Mouse (Mus musculus): ENCODE data around the gene Rsph3b. TPM values are rescaled to one million over a fixed set of nuclear protein-coding genes. Genes with fewer than 3 reads are reported as not detected.

Rsph3b gene
- total RNA-seq, 2 experiments from 2014 or later, result 29.8 TPM

GRCm38 (mm10) chr17:6863521-6863920 is 85.0 kb downstream of the Rsph3b start:
- DNase-seq, result no peak

- peak; percentile 21 to 34 for DNase-seq
Observed at GRCm38 (mm10) chr17:6862040-6862780, 86.3 kb downstream of the Rsph3b start.

- peak; percentile 74 to 81 for DNase-seq
Observed at GRCm38 (mm10) chr17:6861181-6862039, 87.1 kb downstream of the Rsph3b start.

- peak in 1 of 2 experiments; percentile 13 for DNase-seq
Observed at GRCm38 (mm10) chr17:6860491-6860897, 88.0 kb downstream of the Rsph3b start.

- no peak for DNase-seq
Observed at GRCm38 (mm10) chr17:6860067-6860466, 88.4 kb downstream of the Rsph3b start.

Small RNAs within 50 kb of the gene (microRNA-seq; reads per million reads assigned to microRNA genes)
- gene Mir692-1, result 0 reads per million in 2 experiments

Other genes with a start within 250 kb of the Rsph3b start
- 10 to 100 TPM; 41.7 to 50.5 TPM for gene Ezr, start 165.9 kb downstream of the Rsph3b start, total RNA-seq (2021)
- gene Tagap1, start 12.5 kb upstream of the Rsph3b start, total RNA-seq (2021), result 10 to 100 TPM; 24.8 to 24.9 TPM
- 10 to 100 TPM; 37.0 to 38.8 TPM for gene Rnaset2b, start 22.0 kb upstream of the Rsph3b start, total RNA-seq (2021)
- under 1 TPM in 1 of 2 experiments, not detected in 1; 0.22 TPM for gene Gm49721, start 30.2 kb upstream of the Rsph3b start, total RNA-seq (2021)
- gene Gm1604a, start 76.9 kb upstream of the Rsph3b start, total RNA-seq (2021), result 1 to 10 TPM; 1.5 to 1.8 TPM
- 10 to 100 TPM; 30.5 to 38.3 TPM for gene Rps6ka2, start 221.4 kb upstream of the Rsph3b start, total RNA-seq (2021)